Mouse (Mus musculus): ENCODE measurements at regions not wholly inside any gene's neighbourhood (a gene's known extent, or its start where the extent isn't known, plus 50 kb on each side); places are given as distances from the start of the nearest gene placed in this dataset.

DNA sequence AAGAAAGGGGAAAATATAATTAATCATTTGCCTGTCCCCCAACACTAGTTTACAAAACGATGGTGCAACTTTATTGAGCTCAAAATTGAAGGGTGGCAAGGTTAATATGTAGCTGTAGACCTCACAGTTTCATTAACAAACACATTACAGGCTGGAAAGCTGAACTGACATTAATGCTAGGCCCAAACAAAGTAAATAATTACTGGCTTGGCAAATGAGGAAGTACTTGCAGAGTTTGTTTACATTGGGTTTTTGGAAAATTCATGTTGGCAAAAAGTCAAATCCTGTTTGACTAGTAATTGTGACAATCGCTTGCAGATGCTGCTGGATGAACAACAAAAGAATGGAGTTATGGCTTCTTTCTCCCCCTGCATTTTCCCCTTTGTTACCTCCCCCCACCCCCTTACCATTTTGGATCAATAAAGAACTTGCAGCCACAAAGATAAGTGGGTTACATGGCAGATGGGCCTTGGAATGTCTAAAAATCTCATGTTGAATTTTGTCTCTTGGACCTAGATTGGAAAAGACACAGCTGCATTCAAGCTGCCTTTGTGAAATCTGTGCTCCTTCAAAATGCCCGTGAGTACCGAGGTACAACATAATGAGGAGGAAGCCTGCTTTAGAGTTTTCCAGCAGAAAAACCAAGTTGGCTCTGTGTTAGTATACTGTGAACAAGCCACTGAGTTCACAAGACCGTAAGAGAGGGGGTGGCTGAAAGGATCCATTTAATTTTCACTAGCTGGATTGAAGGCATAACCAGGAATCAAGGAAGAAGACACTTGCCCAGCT, 331.3 kb upstream of the BC052040 start:
- 35% methylated on average over 5 of the region's 5 CpGs for WGBS
- H3K36me3 ChIP-seq (ENCODE audit: control insufficient read depth, insufficient read depth, low read length) = no peaks in the 10 kb centered on the region
- H3K27me3 ChIP-seq (replicated peaks; ENCODE audit: control insufficient read depth, insufficient read depth, low read length) = no peaks in the 10 kb centered on the region
- no peak overlapping the region for H3K4me3 ChIP-seq (ENCODE audit: insufficient read depth, low read depth, low read length)
- 0 out of 2 replicates have a peak overlapping the region, but pooled peaks have one; percentile 31 for H3K27ac ChIP-seq (ENCODE audit: insufficient read depth, low read depth, low read length)
- DNase-seq = peak; percentile 42
- TF ChIP-seq POLR2A (IDR thresholded peaks at IDR 0.05; ENCODE audit: low read depth, low read length) (no peak), CTCF (conservative IDR thresholded peaks at IDR 0.05; ENCODE audit: insufficient read depth, insufficient read length, low read depth, low read length) (no peak)
- H3K4me1 ChIP-seq (ENCODE audit: control insufficient read depth, insufficient read depth, low read length) = peaks cover 9% of the 10 kb centered on the region; the same call in 1 of the 2 replicates

DNA sequence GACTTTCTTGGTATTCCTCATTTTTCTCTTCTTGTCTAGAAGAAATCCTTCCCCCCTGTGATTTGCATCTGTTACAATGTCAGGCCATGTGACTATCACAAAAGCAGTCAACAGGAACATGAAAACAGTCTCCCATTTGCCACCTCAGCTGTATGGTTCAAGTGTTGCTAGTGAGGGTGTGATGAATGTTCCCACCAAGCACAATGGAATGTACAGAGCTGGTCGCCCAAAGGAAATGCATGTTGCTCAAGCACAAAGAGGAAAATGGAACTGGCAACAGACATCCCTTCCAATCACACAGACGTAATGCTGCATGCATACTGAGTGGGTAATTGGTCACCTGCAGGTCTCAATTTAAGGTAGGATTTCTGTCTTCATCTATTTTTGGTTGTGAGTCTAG, 324.1 kb upstream of the BC052040 start:
- WGBS = 57% methylated on average over 2 of the region's 2 CpGs
- no peak overlapping the region for H3K4me3 ChIP-seq (ENCODE audit: insufficient read depth, low read depth, low read length)
- no peaks in the 10 kb centered on the region for H3K27me3 ChIP-seq (replicated peaks; ENCODE audit: control insufficient read depth, insufficient read depth, low read length)
- H3K27ac ChIP-seq (ENCODE audit: insufficient read depth, low read depth, low read length) = no peak overlapping the region
- DNase-seq = no peak
- H3K4me1 ChIP-seq (ENCODE audit: control insufficient read depth, insufficient read depth, low read length) = no peaks in the 10 kb centered on the region
- no peaks in the 10 kb centered on the region for H3K36me3 ChIP-seq (ENCODE audit: control insufficient read depth, insufficient read depth, low read length)
- TF ChIP-seq CTCF (conservative IDR thresholded peaks at IDR 0.05; ENCODE audit: insufficient read depth, insufficient read length, low read depth, low read length) (no peak), POLR2A (IDR thresholded peaks at IDR 0.05; ENCODE audit: low read depth, low read length) (no peak)

DNA sequence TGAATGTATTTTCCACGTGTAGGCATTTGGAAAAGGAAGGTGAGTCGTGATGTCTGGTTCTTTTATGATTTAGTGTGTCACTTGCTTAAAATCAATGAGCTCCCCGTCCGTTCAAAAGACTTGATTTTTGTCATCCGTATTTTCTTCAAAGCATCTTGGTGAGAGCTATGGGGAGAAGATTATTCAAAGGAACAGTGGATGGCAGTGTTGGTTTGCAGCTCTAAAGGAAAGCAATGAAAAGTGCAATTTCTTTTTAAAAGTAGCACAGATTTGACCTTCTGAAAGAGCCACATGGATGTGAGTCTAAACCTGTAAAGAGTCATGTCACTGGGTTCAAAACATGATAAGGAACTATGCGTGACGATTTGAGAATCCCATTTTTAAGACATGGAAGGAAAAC, 313.3 kb upstream of the BC052040 start:
- 57% methylated on average over 7 of the region's 7 CpGs for WGBS
- Histone ChIP-seq H3K27ac (ENCODE audit: insufficient read depth, low read depth, low read length) (no peak overlapping the region), H3K4me1 (ENCODE audit: control insufficient read depth, insufficient read depth, low read length) (no peaks in the 10 kb centered on the region), H3K36me3 (ENCODE audit: control insufficient read depth, insufficient read depth, low read length) (no peaks in the 10 kb centered on the region), H3K4me3 (ENCODE audit: insufficient read depth, low read depth, low read length) (no peak overlapping the region), H3K27me3 (replicated peaks; ENCODE audit: control insufficient read depth, insufficient read depth, low read length) (no peaks in the 10 kb centered on the region)
- DNase-seq = peak; percentile 40
- TF ChIP-seq POLR2A (IDR thresholded peaks at IDR 0.05; ENCODE audit: low read depth, low read length) = no peak
- no peak for TF ChIP-seq CTCF (conservative IDR thresholded peaks at IDR 0.05; ENCODE audit: insufficient read depth, insufficient read length, low read depth, low read length)

DNA sequence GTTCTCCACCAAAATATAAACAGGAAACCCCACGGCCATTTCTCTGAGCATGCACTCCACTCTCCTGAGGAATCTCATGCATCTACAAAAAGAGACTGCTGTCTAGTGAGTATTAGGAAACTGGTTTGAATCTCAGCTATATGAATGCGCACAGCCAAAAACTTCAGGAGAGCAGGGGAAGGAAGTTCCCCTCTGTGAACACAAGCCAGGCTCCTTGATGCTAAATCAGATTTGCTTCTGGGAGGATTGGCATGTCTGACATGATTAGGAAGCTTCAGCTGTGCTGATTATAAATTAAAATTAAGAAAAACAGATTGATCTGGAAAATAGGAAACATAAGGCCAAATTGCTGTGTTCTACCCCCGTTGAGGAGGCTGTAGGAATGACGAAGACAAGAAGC, 304.1 kb upstream of the BC052040 start:
- DNase-seq = no peak
- TF ChIP-seq CTCF (conservative IDR thresholded peaks at IDR 0.05; ENCODE audit: insufficient read depth, insufficient read length, low read depth, low read length) (no peak), POLR2A (IDR thresholded peaks at IDR 0.05; ENCODE audit: low read depth, low read length) (no peak)
- no peaks in the 10 kb centered on the region for H3K36me3 ChIP-seq (ENCODE audit: control insufficient read depth, insufficient read depth, low read length)
- no peak overlapping the region for H3K27ac ChIP-seq (ENCODE audit: insufficient read depth, low read depth, low read length)
- no peak overlapping the region for H3K4me3 ChIP-seq (ENCODE audit: insufficient read depth, low read depth, low read length)
- H3K4me1 ChIP-seq (ENCODE audit: control insufficient read depth, insufficient read depth, low read length) = no peaks in the 10 kb centered on the region
- WGBS = 70% methylated on average over 4 of the region's 4 CpGs
- no peaks in the 10 kb centered on the region for H3K27me3 ChIP-seq (replicated peaks; ENCODE audit: control insufficient read depth, insufficient read depth, low read length)

DNA sequence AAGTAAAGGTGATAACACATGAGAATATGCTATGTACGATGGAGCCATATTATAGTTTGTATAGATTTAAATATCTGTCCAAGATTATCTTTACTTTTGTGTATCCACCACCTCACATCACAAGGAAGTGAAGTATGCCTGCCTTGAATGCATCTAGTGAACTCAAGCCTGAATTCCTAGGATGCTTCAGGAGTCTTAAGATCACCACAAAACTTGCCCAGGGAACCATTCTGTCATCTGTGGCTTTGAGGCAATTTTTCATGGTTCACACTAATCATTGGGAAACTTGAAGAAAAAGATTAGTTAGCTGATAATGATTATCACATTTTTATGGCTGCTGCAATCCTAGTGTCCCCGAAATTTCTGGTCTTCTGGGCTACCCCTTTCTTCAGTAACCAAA, 288.5 kb upstream of the BC052040 start:
- H3K4me3 ChIP-seq (ENCODE audit: insufficient read depth, low read depth, low read length) = no peak overlapping the region
- DNase-seq = no peak
- no peaks in the 10 kb centered on the region for H3K4me1 ChIP-seq (ENCODE audit: control insufficient read depth, insufficient read depth, low read length)
- 87% methylated on average over 2 of the region's 2 CpGs for WGBS
- H3K36me3 ChIP-seq (ENCODE audit: control insufficient read depth, insufficient read depth, low read length) = no peaks in the 10 kb centered on the region
- no peaks in the 10 kb centered on the region for H3K27me3 ChIP-seq (replicated peaks; ENCODE audit: control insufficient read depth, insufficient read depth, low read length)
- TF ChIP-seq POLR2A (IDR thresholded peaks at IDR 0.05; ENCODE audit: low read depth, low read length) (no peak), CTCF (conservative IDR thresholded peaks at IDR 0.05; ENCODE audit: insufficient read depth, insufficient read length, low read depth, low read length) (no peak)
- no peak overlapping the region for H3K27ac ChIP-seq (ENCODE audit: insufficient read depth, low read depth, low read length)

DNA sequence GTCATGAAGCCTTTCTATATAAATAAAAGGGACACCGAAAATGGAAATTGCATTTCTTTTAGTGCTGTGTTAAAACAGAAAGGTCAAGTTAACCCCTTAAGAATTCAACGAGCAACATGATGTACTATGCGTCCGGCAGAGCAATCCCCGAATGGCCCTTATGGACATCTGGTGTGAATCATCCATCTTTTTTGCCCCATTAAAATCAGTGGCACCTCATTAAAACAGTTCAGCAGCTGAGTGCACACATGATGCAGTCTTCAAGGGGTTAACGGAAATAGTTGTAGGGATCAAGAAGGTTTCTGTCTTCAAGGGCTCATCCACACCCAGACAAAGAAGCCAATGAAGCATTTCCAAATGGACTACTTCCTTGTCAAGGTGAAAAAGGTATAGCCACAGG, 284.1 kb upstream of the BC052040 start:
- DNase-seq = no peak
- Histone ChIP-seq H3K4me1 (ENCODE audit: control insufficient read depth, insufficient read depth, low read length) (no peaks in the 10 kb centered on the region), H3K27ac (ENCODE audit: insufficient read depth, low read depth, low read length) (no peak overlapping the region), H3K36me3 (ENCODE audit: control insufficient read depth, insufficient read depth, low read length) (no peaks in the 10 kb centered on the region), H3K4me3 (ENCODE audit: insufficient read depth, low read depth, low read length) (no peak overlapping the region), H3K27me3 (replicated peaks; ENCODE audit: control insufficient read depth, insufficient read depth, low read length) (no peaks in the 10 kb centered on the region)
- TF ChIP-seq POLR2A (IDR thresholded peaks at IDR 0.05; ENCODE audit: low read depth, low read length) = no peak
- TF ChIP-seq CTCF (conservative IDR thresholded peaks at IDR 0.05; ENCODE audit: insufficient read depth, insufficient read length, low read depth, low read length) = no peak
- 46% methylated on average over 6 of the region's 6 CpGs for WGBS

DNA sequence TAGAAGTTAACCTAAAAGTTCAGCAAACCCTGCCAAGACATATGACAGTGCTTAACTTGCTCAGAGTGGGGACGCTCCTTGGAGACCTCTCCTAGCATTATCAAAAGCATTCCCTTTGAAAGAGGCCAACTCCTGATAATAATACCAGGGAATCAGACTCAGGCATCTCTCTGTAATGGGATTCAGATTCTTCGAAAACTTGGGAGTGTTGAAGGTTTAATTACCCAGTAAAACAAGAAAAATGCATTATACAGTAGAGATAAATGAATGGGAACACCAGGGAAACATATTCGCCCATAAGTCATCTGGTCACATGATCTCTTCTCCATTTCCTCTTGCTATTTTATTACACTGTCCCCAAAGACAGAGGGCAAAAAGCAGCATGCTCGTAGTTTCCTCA, 274.3 kb upstream of the BC052040 start:
- DNase-seq = peak; percentile 30
- Histone ChIP-seq H3K4me1 (ENCODE audit: control insufficient read depth, insufficient read depth, low read length) (peaks cover 4% of the 10 kb centered on the region; the same call in 1 of the 2 replicates), H3K27ac (ENCODE audit: insufficient read depth, low read depth, low read length) (no peak overlapping the region), H3K4me3 (ENCODE audit: insufficient read depth, low read depth, low read length) (no peak overlapping the region), H3K36me3 (ENCODE audit: control insufficient read depth, insufficient read depth, low read length) (no peaks in the 10 kb centered on the region), H3K27me3 (replicated peaks; ENCODE audit: control insufficient read depth, insufficient read depth, low read length) (no peaks in the 10 kb centered on the region)
- 30% methylated on average over 4 of the region's 4 CpGs for WGBS
- TF ChIP-seq CTCF (conservative IDR thresholded peaks at IDR 0.05; ENCODE audit: insufficient read depth, insufficient read length, low read depth, low read length) = no peak
- TF ChIP-seq POLR2A (IDR thresholded peaks at IDR 0.05; ENCODE audit: low read depth, low read length) = no peak
